Mouse (Mus musculus) cerebellum, adult 2 months (tissue): ENCODE measurements around the gene Rps15a. TPM values are rescaled to one million over a fixed set of nuclear protein-coding genes. Genes with fewer than 3 reads are reported as not detected.

Source experiments
- DNase-seq, 2 experiments: peaks; one replicate each; pipeline ENCODE4 v3.0.0; 2021
- H3K27ac ChIP-seq: fragments of 200-500 bp; 2 replicates; pipeline ENCODE4 v1.5.1; 2012; ENCODE audit warnings: low read length, control low read depth, inconsistent platforms; ENCODE audit not compliant: insufficient read depth
- H3K27me3 ChIP-seq: fragments of 200-500 bp; 2 replicates; pipeline ENCODE4 v1.6.1; 2012; ENCODE audit warnings: inconsistent platforms, mild to moderate bottlenecking, low read length, moderate library complexity; ENCODE audit not compliant: control insufficient read depth, insufficient read depth
- H3K4me1 ChIP-seq: fragments of 200-500 bp; 2 replicates; pipeline ENCODE4 v1.6.1; 2011; ENCODE audit warnings: low read length; ENCODE audit not compliant: control insufficient read depth, insufficient read depth
- H3K4me3 ChIP-seq: fragments of 200-500 bp; replicated peaks from 2 replicates; pipeline ENCODE3; 2011; ENCODE audit warnings: mild to moderate bottlenecking, low read depth, low read length, control low read depth; ENCODE audit not compliant: insufficient read depth
- CTCF ChIP-seq: fragments of 200-500 bp; IDR thresholded peaks from 2 replicates; pipeline ENCODE4 v1.5.1; 2011; ENCODE audit warnings: low read depth, mild to moderate bottlenecking, control low read depth, low read length, moderate library complexity, borderline replicate concordance; ENCODE audit not compliant: insufficient read depth
- POLR2A ChIP-seq: fragments of 200-500 bp; IDR thresholded peaks from 2 replicates; pipeline ENCODE4 v1.6.1; 2011; ENCODE audit warnings: low read length, control low read depth, borderline replicate concordance; ENCODE audit not compliant: insufficient read depth
- WGBS: fragments of 180-500 bp; shearing (Covaris S2); methylation state at CpG from one replicate; pipeline ENCODE4 v1.1.7; 2018; 5-methylcytosine and 5-hydroxymethylcytosine counted together
- polyA plus RNA-seq: library from polyadenylated mRNA; depleted of rRNA; stranded (reverse); fragments of >200 nt; gene quantifications from 2 replicates; pipeline ENCODE4 v1.2.3, GENCODE M21; 2012; rRNA removed

Rps15a gene
- 1,088 and 1,186 TPM in 2 replicates for polyA plus RNA-seq

DNA sequence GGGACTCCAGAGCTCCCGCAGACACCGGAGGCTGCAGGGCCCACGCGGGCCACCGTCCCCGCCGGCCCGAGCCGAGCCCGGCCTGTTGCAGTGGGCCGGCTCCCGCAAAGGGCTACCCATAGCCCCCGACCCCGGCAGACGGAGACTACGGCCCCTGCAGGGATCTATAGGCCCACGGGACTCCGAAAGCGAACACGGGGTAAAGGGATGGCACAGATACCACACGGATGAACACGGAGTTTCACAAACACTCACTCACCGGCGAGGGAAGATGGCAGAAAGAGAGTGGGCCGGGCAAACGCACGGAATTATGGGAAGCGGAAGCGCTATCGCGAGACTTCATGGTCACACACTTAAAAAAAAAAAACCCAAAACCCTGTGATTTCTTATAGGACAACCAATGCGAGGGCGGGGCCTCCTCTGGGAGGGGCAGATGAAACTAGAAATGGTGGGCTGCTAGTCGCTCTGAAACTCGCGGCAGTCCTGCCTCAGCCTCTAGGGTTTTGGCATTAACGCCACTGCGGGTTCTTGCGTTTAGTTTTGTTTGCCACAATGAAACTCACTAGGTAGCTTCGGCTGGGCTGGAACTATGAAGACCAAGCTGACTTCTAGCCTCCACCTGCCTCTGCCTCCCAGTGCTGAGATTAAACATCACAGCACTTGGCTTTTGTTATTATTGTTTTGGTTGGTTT is at the start of gene Rps15a:
Gene Rps15a, minus strand, starts transcription at position 312 of the 692 bp plus-strand sequence.
- H3K4me1 ChIP-seq = peaks cover 6% of the 10 kb centered on the region
- peak; percentile 94 to 97 for DNase-seq
- no peak for TF ChIP-seq CTCF
- TF ChIP-seq POLR2A = peak; percentile 91
- no peak within 1 kb of the TSS for H3K27ac ChIP-seq
- H3K4me3 ChIP-seq = peak within 1 kb of the TSS; percentile 87
- no peaks in the 10 kb centered on the region for H3K27me3 ChIP-seq
- under 1% methylated on average over 40 of the region's 40 CpGs for WGBS

DNA sequence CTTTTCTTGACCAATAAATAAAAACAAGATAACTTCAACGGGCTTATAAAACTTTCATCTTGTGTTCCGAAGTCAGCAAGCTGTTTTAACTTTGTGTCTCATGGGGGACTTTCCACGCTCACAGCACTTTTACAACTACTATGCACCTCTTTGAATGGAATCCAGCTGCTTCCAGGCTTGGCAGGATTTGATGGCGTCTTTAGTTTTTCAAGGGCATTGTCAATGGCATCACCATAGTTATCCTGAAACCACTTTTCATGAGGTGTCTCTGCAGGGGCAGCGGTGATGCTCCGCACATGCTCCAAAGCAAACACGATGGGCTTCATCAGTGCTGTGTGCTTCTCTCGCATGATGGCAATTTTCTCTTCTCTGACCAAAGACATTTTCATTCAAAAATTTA is 47.0 kb upstream of the Rps15a start:
- 82% methylated on average over 8 of the region's 8 CpGs for WGBS
- H3K4me1 ChIP-seq = no peaks in the 10 kb centered on the region
- TF ChIP-seq POLR2A (no peak), CTCF (no peak)
- no peak for DNase-seq
- H3K27ac ChIP-seq = no peak overlapping the region
- no peak overlapping the region for H3K4me3 ChIP-seq
- no peaks in the 10 kb centered on the region for H3K27me3 ChIP-seq

DNA sequence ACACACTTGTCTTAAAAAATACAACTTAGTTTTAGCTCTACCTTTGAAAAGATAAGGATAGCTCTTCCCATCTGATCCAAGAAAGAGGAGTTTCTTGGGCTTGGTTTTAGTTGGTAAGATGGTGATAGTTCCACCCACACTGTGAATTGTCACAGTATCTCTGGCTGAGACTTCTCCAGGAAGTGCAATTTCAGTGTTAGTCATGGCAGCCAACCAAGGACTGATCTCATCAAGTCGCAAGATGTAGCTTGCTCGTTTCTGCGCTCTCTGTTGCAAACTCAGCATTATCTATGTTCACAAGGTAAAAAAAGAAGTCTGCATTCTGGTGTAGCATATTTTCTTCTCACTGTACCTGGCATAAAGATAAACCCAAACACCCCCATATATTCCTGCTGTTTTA is 44.1 kb upstream of the Rps15a start:
- DNase-seq = peak in 1 of 2 experiments; percentile 54
- WGBS = 31% methylated on average over 3 of the region's 3 CpGs
- Histone ChIP-seq H3K4me3 (no peak overlapping the region), H3K4me1 (no peaks in the 10 kb centered on the region; the same call in 1 of the 2 replicates), H3K27me3 (no peaks in the 10 kb centered on the region), H3K27ac (no peak overlapping the region)
- TF ChIP-seq CTCF (no peak), POLR2A (no peak)

DNA sequence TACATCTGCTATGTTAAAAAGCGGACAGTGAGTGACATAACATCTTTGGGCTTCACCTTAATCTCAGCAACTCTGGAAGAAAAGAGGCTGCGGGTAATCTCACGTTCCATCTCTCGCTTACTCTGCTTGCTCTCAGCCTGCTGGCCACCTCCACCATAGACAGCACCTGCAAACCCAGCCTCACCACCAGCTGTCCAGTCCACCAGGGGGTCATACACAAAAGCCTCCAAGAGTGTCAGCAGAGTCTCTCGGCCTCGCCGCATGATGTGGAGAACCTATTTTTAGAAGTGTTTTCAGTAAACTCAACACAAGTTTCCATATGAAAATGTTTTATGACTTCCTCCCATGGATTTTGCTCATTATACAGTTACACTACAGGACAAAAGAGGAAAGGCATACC is 40.5 kb upstream of the Rps15a start:
- peak; percentile 38 to 55 for DNase-seq
- no peak overlapping the region for H3K27ac ChIP-seq
- 28% methylated on average over 7 of the region's 7 CpGs for WGBS
- H3K4me1 ChIP-seq = no peaks in the 10 kb centered on the region; the same call in 1 of the 2 replicates
- no peaks in the 10 kb centered on the region for H3K27me3 ChIP-seq
- no peak for TF ChIP-seq POLR2A
- no peak for TF ChIP-seq CTCF
- H3K4me3 ChIP-seq = no peak overlapping the region

DNA sequence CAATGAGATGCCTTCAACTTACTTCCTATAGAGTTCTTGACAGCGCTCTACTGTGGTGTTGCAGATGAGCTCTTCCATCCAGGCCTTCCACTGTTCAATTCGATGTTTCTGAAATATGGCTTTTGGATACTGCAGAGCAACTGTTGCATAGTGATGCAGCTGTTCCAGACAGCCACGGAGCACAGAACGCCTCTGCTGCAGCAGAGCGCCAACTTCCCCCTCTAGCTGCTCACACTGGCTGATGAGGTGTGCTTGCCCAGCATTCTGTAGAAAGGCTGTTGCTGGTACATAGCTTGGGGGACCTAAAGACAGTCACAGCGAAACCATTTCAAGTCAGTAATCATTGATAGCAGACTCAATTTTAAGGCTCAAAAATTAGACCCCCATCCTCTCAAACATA is 38.2 kb upstream of the Rps15a start:
- H3K4me3 ChIP-seq = no peak overlapping the region
- TF ChIP-seq POLR2A (no peak), CTCF (no peak)
- H3K4me1 ChIP-seq = no peaks in the 10 kb centered on the region; the same call in 1 of the 2 replicates
- 87% methylated on average over 6 of the region's 6 CpGs for WGBS
- H3K27ac ChIP-seq = no peak overlapping the region
- no peak for DNase-seq
- no peaks in the 10 kb centered on the region for H3K27me3 ChIP-seq

DNA sequence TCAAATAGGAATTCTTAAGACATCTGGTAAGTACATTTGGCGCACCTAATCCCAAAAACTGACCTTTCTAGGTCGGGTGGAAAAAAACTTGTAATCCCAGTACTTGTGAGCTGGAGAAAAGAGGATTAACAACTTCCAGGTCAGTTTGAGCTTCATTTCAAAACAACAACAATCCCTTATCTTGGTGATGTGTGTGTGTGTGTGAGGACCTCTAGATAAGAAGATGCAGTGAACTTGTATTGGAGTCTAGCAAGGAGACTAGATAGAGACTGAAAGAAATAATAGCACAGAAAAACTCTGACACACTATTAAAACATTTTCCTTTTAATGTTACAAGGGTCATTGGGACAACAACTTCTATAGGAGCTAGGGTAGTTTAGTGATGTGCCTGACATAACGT is 27.6 kb upstream of the Rps15a start:
- Histone ChIP-seq H3K27ac (no peak overlapping the region), H3K4me3 (no peak overlapping the region), H3K4me1 (no peaks in the 10 kb centered on the region), H3K27me3 (no peaks in the 10 kb centered on the region)
- TF ChIP-seq POLR2A = no peak
- TF ChIP-seq CTCF = no peak
- 85% methylated on average over 3 of the region's 3 CpGs for WGBS
- no peak for DNase-seq

DNA sequence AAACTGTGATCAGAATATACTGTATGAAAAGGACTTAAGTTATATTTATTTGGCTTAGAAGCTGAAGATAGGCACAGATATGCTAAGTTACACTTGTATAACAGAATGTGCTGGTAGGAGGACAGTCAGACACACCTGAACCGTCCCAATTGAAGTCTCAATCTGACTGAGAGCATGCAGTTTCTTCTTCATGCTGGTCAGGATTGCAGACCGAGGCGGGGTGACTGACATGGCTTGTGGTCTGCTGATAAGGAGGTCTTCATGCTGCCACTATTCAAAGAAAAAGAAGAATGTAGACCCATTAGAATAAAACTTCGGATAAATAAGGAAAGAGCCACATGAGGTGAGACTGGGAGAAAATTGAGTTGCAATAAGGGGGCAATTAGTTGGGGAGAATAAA is 27.1 kb upstream of the Rps15a start:
- no peaks in the 10 kb centered on the region for H3K27me3 ChIP-seq
- no peak overlapping the region for H3K27ac ChIP-seq
- no peak for DNase-seq
- WGBS = 93% methylated on average over 4 of the region's 4 CpGs
- no peaks in the 10 kb centered on the region for H3K4me1 ChIP-seq
- TF ChIP-seq POLR2A (no peak), CTCF (no peak)
- H3K4me3 ChIP-seq = no peak overlapping the region

DNA sequence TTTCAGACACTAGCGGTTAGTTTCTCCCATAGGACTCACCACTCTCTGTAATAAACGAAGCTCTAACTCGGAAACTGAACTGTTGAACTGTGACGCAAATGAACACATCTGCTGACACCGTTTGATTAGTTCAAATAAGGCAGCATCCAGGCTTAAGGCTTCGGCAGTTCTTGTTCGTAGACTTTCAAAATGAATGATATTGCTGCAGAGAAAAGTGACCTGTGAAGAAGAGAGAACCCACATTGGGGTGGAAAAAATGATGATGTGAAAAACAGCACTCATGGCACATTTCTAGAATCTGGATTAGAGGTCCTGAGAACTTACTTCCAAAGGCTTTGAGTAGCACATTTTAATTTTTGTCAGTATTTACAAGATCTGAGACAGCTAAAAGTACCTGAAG is 25.3 kb upstream of the Rps15a start:
- 91% methylated on average over 7 of the region's 7 CpGs for WGBS
- H3K27ac ChIP-seq = no peak overlapping the region
- H3K27me3 ChIP-seq = no peaks in the 10 kb centered on the region
- no peak for DNase-seq
- H3K4me1 ChIP-seq = no peaks in the 10 kb centered on the region
- H3K4me3 ChIP-seq = no peak overlapping the region
- TF ChIP-seq CTCF (no peak), POLR2A (no peak)
